Mouse (Mus musculus): ENCODE data around the gene Apba3.

Apba3 gene

GRCm38 (mm10) chr10:81252424-81253419 lies 14.0 kb upstream of the Apba3 start, which contains the start of gene Matk:
Matk (plus strand) TSS chr10:81252935.
- peak; percentile 50 to 63 for DNase-seq

- no peak for DNase-seq
These were observed 11.9 kb upstream of the Apba3 start for GRCm38 (mm10) chr10:81254886-81255285.

- DNase-seq = peak in 1 of 2 experiments; percentile 53
These were observed 9.4 kb upstream of the Apba3 start for GRCm38 (mm10) chr10:81257158-81258039.

- DNase-seq = no peak
These were observed 7.4 kb upstream of the Apba3 start for GRCm38 (mm10) chr10:81259225-81259884.

- no peak for DNase-seq
These were observed 5.7 kb upstream of the Apba3 start for GRCm38 (mm10) chr10:81261025-81261424.

- no peak for DNase-seq
These were observed 1.2 kb upstream of the Apba3 start for GRCm38 (mm10) chr10:81265540-81265939.

GRCm38 (mm10) chr10:81268056-81268455 lies 1.3 kb downstream of the Apba3 start:
- peak in 1 of 2 experiments; percentile 69 for DNase-seq

- no peak for DNase-seq
These were observed 2.1 kb downstream of the Apba3 start for GRCm38 (mm10) chr10:81268643-81269412.

GRCm38 (mm10) chr10:81272356-81272755 lies 5.6 kb downstream of the Apba3 start:
- DNase-seq = no peak

GRCm38 (mm10) chr10:81273842-81274241 lies 7.1 kb downstream of the Apba3 start:
- DNase-seq = no peak

GRCm38 (mm10) chr10:81277676-81278075 lies 10.9 kb downstream of the Apba3 start:
- no peak for DNase-seq

GRCm38 (mm10) chr10:81279496-81279895 lies 12.7 kb downstream of the Apba3 start:
- DNase-seq = no peak

- no peak for DNase-seq
These were observed 17.4 kb downstream of the Apba3 start for GRCm38 (mm10) chr10:81284189-81284588.

- no peak for DNase-seq
These were observed 18.0 kb downstream of the Apba3 start for GRCm38 (mm10) chr10:81284719-81285118.

- DNase-seq = peak; percentile 87 to 89
These were observed 19.1 kb downstream of the Apba3 start for GRCm38 (mm10) chr10:81285694-81286450.

GRCm38 (mm10) chr10:81286586-81286985 lies 19.8 kb downstream of the Apba3 start:
- DNase-seq = no peak

- DNase-seq = no peak
These were observed 20.9 kb downstream of the Apba3 start for GRCm38 (mm10) chr10:81287513-81288157.

- no peak for DNase-seq
These were observed 21.8 kb downstream of the Apba3 start for GRCm38 (mm10) chr10:81288601-81289000.

GRCm38 (mm10) chr10:81289278-81289677 lies 22.5 kb downstream of the Apba3 start:
- peak in 1 of 2 experiments; percentile 63 for DNase-seq

GRCm38 (mm10) chr10:81289811-81290210 lies 23.1 kb downstream of the Apba3 start:
- DNase-seq = no peak
